Mouse (Mus musculus): ENCODE data around the gene Kif20b. TPM values are rescaled to one million over a fixed set of nuclear protein-coding genes. Genes with fewer than 3 reads are reported as not detected.

Kif20b gene
- total RNA-seq (2022): under 1 TPM; 0.05 to 0.91 (median 0.22) TPM

GRCm38 (mm10) chr19:34921652-34922602, at the start of gene Kif20b:
TSS of gene Kif20b (plus strand) at chr19:34922361.
- peak; percentile 71 to 79 for DNase-seq (ENCODE audit: low spot score in 2 of 2)

DNA sequence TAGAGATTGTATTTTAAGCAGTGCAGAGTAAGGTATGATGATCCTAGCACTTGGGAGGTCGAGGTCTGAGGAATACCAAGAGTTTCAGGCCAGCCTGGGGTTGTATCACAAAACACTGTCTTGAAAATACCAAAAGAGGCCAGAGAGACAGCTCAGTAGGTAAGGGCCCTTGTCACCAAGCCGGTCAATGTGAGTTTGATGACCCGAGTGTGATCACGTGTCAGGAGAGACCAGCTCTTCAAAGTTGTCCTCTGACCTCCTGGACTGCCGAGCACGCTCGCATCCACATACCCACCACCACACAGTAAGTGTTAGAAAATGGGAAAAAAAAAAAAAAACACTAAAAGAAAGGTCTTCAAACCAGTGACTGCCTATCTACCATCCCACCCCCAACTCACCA, 45.5 kb upstream of the Kif20b start:
- no peak for DNase-seq (ENCODE audit: low spot score in 2 of 2)

DNA sequence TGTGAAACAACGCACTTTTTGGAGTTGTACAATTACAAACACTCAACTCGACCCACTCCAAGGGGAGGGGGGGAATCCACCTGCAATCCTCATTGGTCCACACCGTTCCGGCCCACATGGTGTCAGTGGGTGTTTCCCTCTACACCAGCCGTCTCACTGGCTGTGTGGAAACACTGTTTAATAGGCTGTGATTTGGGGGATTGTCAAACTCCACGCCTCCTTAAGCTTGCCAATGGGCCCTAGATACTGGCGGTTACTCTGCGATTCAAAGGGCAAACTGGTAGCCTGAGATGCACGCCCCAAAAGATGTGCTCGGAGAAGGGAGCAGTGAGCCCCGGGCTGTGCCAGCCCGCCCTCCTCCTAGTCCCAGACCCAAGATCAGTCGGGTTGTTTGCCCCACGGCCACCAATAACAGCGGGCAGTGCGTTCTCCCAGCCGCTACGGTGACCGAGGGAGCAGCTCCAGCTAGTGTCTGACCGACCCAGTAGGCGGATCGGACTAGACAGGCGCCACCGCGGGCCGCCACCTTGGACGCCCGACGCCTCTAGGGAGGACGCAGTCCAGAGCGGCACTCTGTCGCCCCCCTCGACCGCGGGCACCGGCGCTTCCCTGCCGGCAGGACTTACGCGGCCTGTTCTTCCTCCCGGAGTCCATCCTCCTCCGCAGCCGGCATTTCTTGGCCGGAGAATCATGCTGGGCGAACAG, 44.1 kb upstream of the Kif20b start:
- peak; percentile 74 to 82 for DNase-seq (ENCODE audit: low spot score in 2 of 2)

GRCm38 (mm10) chr19:34878603-34879541, 43.3 kb upstream of the Kif20b start, which contains the start of gene Pank1:
TSS of gene Pank1 (minus strand) at chr19:34879455.
- DNase-seq (ENCODE audit: low spot score in 2 of 2): peak; percentile 17 to 29

DNA sequence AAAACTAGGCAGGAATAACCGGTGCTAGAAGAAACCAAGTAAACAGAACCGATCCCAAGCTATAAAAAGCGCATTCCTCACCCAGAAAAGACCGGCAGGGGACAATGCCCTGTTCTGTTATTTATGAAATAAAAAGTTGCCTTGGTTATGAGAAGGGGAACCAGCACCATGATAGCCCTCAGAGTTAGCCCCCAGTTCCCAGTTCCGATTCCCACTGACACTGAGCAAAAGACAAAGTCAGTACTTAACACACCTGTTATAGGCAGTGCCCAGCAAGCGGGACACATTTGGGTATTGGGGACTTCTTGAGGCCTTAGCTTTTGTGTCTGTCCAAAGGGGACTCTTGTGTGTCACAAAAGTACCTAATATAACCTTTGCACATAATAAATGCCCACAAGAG, 42.5 kb upstream of the Kif20b start:
- DNase-seq (ENCODE audit: low spot score in 2 of 2): no peak

DNA sequence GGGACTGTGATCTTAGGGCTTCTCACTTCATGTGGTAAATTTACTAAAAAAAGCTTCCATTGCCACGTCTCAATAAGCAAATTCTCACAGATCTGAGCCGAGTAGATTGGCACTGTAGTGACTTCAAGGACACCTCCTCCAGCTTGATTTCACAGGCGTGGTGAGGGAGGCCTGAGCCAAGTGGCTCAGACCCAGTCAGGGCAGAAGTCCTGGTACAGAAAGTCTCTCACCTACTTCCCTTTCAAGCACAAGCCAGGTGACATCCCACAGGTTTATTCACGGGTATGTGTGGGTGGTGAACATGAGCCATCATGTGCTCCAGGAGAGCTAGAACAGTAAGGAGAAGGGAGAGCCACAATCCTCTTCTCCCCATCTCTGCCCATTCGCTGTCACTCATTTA, 41.0 kb upstream of the Kif20b start:
- peak in 1 of 2 experiments; percentile 8 for DNase-seq (ENCODE audit: low spot score in 2 of 2)

- DNase-seq (ENCODE audit: low spot score in 2 of 2): no peak
These were observed 39.7 kb upstream of the Kif20b start for GRCm38 (mm10) chr19:34882443-34882842.

DNA sequence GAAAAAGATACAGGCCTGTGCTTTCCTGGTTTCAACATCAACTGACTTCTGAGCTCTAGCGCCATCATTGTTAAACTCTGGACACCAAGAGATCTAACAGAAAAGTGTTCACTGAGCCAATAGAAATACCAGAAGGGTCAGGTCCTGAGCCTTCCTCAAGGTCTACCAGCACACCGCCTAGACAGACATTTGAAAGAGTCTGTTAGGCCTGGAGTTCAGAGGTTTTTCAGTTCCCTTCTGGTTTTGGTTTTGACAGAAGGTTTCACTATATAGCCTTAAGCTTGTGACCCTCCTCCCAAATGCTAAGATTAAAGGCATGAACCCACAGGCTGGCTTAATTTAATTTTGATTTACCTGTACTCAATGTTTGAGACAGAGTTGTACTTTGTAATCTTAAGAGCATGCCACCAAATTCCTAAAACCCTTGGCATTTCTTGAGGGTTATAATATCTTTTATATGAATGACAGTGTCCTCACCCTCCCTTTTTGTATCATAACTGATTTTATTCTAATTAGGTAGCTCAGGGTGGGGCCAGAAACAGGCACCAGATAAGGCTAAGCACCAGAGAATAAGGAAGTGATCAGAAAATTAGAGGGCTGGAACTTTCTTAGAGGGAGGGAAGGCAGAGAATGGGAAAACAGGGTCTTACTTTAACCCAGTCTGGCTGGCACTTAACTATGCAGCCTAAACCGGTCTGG, 38.5 kb upstream of the Kif20b start:
- no peak for DNase-seq (ENCODE audit: low spot score in 2 of 2)

DNA sequence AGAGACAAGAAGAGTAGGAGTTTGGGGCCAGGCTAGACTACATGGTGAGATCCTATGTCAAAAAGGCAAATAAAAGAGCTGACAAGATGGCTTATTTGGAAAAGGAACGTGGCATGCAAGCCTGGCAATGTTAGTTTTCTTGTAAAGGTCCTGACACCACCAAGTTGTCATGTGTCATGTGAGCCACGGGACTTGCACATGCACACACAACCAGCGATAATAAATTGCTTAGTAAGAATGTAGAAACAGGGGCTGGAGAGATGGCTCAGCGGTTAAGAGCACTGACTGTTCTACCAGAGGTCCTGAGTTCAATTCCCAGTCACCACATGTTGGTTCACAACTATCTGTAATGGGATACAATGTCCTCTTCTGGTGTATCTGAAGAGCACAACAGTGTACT, 35.8 kb upstream of the Kif20b start:
- DNase-seq (ENCODE audit: low spot score in 2 of 2): no peak

GRCm38 (mm10) chr19:34890981-34891380, 31.2 kb upstream of the Kif20b start:
- DNase-seq (ENCODE audit: low spot score in 2 of 2): no peak

DNA sequence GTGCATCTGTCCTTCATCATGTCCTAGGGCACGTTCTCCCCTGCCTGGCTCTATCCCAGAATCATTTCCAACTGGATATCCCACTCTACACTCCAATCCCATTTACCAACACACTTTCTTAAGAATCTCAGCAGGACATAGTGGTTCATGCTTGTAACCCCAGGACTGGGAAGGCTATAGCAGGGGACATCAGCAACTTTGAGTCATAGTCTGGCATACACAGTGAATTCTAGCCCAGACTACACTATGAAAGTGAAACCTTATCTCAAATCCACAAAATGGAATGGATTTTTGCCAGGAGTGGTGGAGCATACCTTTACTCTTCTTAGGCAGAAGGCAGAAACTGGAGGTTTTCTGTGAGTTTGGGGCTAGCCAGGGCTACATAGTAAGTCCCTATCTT, 30.6 kb upstream of the Kif20b start:
- no peak for DNase-seq (ENCODE audit: low spot score in 2 of 2)

- no peak for DNase-seq (ENCODE audit: low spot score in 2 of 2)
These were observed 27.1 kb upstream of the Kif20b start for GRCm38 (mm10) chr19:34895082-34895481.

DNA sequence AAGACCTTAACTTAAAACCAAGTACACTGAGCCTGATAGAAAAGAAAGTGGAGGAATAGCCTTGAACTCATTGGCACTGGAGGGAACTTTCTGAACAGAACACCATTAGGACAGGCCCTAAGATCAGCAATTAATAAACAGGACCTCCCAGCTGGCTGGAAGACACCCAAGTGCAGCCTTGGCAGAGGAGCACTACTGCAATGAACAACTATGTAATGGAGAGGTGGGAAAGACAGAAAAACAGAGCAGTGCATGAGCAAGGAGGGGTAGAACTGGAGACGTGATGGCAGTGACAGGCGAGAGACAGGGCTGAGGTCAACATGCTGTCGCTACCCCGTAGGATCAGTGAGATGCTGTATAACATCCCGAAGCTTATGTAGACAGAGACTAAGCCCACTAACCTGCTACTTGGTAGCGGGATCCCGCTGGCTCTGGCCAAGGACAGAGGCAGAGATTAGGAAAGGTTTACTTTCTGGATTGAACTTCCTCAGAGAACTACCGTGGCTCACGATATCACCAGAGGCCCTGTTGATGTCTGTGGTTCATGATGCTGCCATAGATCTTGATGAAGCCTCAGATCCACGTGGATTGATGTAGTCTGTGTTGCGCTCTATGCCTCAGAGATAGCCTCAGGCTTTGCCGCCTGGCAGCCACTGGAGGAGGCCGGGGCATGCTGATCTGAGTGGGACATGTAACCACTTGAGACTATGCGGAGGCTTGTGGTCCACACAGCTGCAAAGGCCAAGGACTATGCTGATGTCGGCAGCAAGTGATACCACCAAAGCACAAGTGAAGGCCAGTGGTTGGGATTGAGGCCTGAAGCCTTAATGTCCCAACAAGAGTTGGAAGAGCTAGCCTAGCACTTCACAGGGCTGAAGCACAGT, 24.8 kb upstream of the Kif20b start:
- DNase-seq (ENCODE audit: low spot score in 2 of 2): no peak

GRCm38 (mm10) chr19:34898941-34899340, 23.2 kb upstream of the Kif20b start:
- no peak for DNase-seq (ENCODE audit: low spot score in 2 of 2)

DNA sequence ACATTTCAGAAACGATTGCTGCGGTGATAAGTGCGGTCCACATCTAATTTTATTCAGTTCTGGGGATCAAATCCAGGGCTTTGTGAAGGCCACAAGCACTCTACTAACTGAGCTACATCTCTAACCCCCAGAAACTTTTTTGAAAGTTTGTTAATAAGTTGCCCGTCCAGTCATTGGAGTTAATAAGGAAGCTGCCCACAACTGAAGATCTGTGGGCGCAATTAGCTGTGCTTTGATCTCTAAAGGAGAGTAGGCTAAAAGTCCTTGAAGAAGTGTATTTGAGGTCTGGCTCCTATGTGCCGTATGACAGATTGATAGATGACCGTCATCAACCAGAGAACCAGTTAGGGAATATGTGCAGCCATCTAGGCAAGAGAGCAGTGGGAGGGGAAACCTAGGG, 20.9 kb upstream of the Kif20b start:
- DNase-seq (ENCODE audit: low spot score in 2 of 2): no peak

GRCm38 (mm10) chr19:34901735-34902134, 20.4 kb upstream of the Kif20b start:
- no peak for DNase-seq (ENCODE audit: low spot score in 2 of 2)

GRCm38 (mm10) chr19:34904032-34904431, 18.1 kb upstream of the Kif20b start:
- no peak for DNase-seq (ENCODE audit: low spot score in 2 of 2)

GRCm38 (mm10) chr19:34905424-34905823, 16.7 kb upstream of the Kif20b start:
- no peak for DNase-seq (ENCODE audit: low spot score in 2 of 2)

DNA sequence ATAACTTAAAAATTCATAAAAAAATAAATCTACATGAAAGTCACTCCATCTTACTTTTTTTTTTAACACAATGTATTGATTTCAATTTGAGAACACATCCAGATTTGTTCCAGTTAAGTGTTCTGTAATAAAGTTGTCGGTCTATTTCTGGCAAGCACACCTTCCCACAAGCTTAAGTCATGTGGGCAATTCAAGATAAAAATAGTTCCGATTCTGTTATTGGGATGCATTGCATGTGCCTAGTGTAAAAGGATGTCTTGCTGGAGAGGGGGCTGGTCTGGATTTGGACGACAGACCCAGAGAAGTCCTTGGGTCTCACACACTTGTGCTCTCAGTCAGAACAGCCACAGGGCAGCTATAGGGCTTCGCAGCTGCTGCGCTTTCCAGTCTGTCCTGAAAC, 15.4 kb upstream of the Kif20b start:
- DNase-seq (ENCODE audit: low spot score in 2 of 2): no peak

DNA sequence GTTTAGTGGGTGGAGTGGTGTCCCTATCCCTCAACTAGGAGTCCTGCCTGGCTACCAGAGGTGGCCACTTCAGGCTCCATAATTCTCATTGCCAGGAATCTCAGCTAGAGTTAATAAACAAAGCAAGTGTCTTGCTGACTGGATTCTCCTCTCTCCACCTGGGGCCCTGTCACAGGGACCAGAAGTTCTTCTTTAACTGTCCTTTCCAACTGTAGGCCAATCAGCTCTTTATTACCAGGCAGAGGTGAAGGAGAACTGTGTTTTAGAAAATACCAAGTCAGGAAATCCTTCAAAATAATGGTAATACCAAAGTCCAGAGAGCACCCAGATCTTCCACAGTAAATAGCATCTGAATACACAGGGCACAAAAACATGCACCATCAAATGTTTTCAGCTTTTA, 9.8 kb upstream of the Kif20b start:
- no peak for DNase-seq (ENCODE audit: low spot score in 2 of 2)

Measured in gastrocnemius, adult 8-10 months (tissue).